Mouse (Mus musculus) E14TG2a.4 (cell line): ENCODE data around the gene Tcp11.

Experiments used
- CTCF ChIP-seq: conservative IDR thresholded peaks from 2 replicates; pipeline ENCODE4 v1.5.1; 2014; ENCODE audit warnings: low read length
- POU5F1 ChIP-seq: IDR thresholded peaks from 2 replicates; pipeline ENCODE4 v1.6.1; 2014; ENCODE audit warnings: low read length, borderline replicate concordance

GRCm38 (mm10) chr17:28081856-28082255 lies 1.4 kb upstream of the Tcp11 start:
- TF ChIP-seq CTCF (no peak), POU5F1 (no peak)
